Mouse (Mus musculus) duodenum, adult 2 months (tissue): ENCODE data around the gene Wdr17. TPM values are rescaled to one million over a fixed set of nuclear protein-coding genes. Genes with fewer than 3 reads are reported as not detected.

Experiments
- polyA plus RNA-seq: library from polyadenylated mRNA; depleted of rRNA; stranded (reverse); fragments of >200 nt; gene quantifications from 2 replicates; pipeline ENCODE4 v1.2.3, GENCODE M21; 2012; ENCODE audit warnings: low replicate concordance; rRNA removed

Gene Wdr17
- polyA plus RNA-seq = not detected in 2 replicates

DNA sequence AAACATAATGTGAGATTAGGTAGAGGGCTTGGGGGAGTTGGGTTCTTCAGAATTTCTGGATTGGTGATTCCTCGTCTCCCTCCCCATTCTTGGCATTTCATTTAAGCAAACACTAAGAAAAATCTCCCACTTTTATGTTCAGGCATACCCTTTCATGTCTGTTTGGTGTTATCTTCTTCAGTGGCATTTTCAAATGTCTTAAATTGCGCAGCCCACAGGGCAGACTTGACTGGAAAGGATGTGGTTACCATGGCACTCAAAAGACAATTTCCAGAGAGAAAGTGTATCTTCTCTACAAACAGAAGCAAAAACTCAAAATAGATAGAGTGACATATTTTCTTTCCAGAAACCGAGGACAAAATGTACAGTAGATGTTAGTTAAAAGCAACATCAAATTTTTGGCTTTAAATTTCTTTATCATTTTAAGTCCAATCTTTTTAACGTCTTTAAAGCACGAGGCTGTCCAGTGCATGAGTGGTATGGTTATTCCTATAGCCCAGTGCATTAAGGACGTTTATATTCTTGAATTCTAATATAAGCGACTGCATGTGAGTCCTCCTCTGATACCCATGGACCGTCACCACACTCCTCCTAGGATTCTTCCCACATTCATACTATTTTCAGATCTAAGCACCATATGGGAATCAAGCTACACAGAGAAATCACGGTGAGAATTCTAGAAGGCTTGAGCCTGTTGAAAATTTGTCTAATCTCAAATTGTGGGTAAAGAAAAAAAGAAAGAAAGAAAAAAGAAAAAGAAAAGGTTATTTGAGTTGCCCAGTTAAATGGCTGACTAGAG, at the start of gene Wdr17:
TSS of gene Wdr17 (minus strand) at position 198 of the 799 bp plus-strand sequence.

DNA sequence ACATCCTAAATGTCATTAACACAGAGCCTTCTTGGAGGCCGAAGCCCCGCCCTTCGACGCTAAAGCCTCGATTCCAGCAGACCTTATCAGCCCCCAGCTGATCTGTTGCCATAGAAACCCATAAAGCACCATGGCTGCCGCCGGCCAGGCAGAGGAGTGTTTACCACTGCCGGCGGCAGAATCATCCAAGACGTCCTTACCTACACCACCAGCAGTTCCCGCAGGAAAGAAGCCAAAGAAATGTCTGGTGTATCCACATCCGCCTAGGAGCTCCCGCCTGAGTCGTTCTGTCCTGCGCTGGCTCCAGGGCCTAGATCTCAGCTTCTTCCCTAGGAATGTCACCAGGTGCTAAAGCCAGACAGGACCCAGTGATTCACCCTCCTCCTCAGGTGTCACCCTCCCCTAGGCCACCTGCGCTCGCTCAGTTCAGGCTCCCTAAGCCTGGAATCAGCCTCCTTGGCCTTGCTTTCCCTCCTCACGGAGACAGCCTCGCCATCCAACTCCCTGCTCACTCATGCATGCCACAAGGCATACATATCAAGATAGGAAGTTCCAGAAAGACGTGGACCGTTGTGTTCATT, 286.2 kb downstream of the Wdr17 start, which contains the start of gene Spata4:
TSS of gene Spata4 (plus strand) at position 111 of the 581 bp plus-strand sequence.

Other genes with a start within 250 kb of the Wdr17 start
- 0.07 and 0.13 TPM in 2 replicates for gene Gpm6a, start 67.7 kb upstream of the Wdr17 start, polyA plus RNA-seq